Mouse (Mus musculus) CD4-positive, CD25-positive, alpha-beta regulatory T cell, adult 2 months (primary cell): ENCODE measurements around the gene Ddx39b.
A peak's percentile ranks its signal among the peaks of the same experiment; 100 is the strongest.

ENCODE experiments used
- DNase-seq: peaks from one replicate; pipeline ENCODE4 v3.0.0-alpha.2; 2012; ENCODE audit warnings: low read depth, low spot score

Gene Ddx39b

GRCm38 (mm10) chr17:35261651-35262050, 20.1 kb downstream of the Ddx39b start:
- DNase-seq = no peak

- peak; percentile 98 for DNase-seq
Measured at GRCm38 (mm10) chr17:35262664-35263522, 21.3 kb downstream of the Ddx39b start, which contains the start of gene H2-D1. TSS of gene H2-D1 (plus strand) at chr17:35262730.

- DNase-seq = peak; percentile 64
Measured at GRCm38 (mm10) chr17:35263523-35263883, 22.0 kb downstream of the Ddx39b start.

GRCm38 (mm10) chr17:35267399-35268086, 26.0 kb downstream of the Ddx39b start:
- no peak for DNase-seq

GRCm38 (mm10) chr17:35269653-35270347, 28.3 kb downstream of the Ddx39b start:
- DNase-seq = peak; percentile 74

- no peak for DNase-seq
Measured at GRCm38 (mm10) chr17:35272249-35272648, 30.7 kb downstream of the Ddx39b start.

GRCm38 (mm10) chr17:35274770-35275169, 33.2 kb downstream of the Ddx39b start:
- DNase-seq = peak; percentile 86

- DNase-seq = no peak
Measured at GRCm38 (mm10) chr17:35276304-35276864, 34.8 kb downstream of the Ddx39b start.

GRCm38 (mm10) chr17:35278049-35278448, 36.5 kb downstream of the Ddx39b start:
- no peak for DNase-seq

- no peak for DNase-seq
Measured at GRCm38 (mm10) chr17:35278957-35279688, 37.6 kb downstream of the Ddx39b start.

GRCm38 (mm10) chr17:35280276-35280675, 38.7 kb downstream of the Ddx39b start:
- no peak for DNase-seq

GRCm38 (mm10) chr17:35285431-35285830, 43.9 kb downstream of the Ddx39b start:
- DNase-seq = no peak

- DNase-seq = peak; percentile 72
Measured at GRCm38 (mm10) chr17:35295796-35296195, 54.2 kb downstream of the Ddx39b start.

GRCm38 (mm10) chr17:35300261-35300945, 58.9 kb downstream of the Ddx39b start:
- DNase-seq = peak; percentile 45

GRCm38 (mm10) chr17:35301645-35302258, 60.2 kb downstream of the Ddx39b start:
- DNase-seq = peak; percentile 92

- DNase-seq = no peak
Measured at GRCm38 (mm10) chr17:35303271-35303670, 61.7 kb downstream of the Ddx39b start.
